Mouse (Mus musculus) 416B (cell line): Measurements from ENCODE around the gene Mboat7.

Experiments used
- DNase-seq: peaks from one replicate; pipeline ENCODE4 v3.0.0; 2011; ENCODE audit warnings: low read depth

The Mboat7 gene

GRCm38 (mm10) chr7:3643843-3644242 lies 49.5 kb downstream of the Mboat7 start:
- DNase-seq: no peak

- no peak for DNase-seq
These were observed 49.9 kb downstream of the Mboat7 start for GRCm38 (mm10) chr7:3643412-3643811.

- DNase-seq: no peak
These were observed 62.9 kb downstream of the Mboat7 start for GRCm38 (mm10) chr7:3630478-3630815.

- peak; percentile 98 for DNase-seq
These were observed 63.5 kb downstream of the Mboat7 start, which contains the start of the genes Tfpt and Prpf31 for GRCm38 (mm10) chr7:3629543-3630477. TSS of gene Tfpt (minus strand) at chr7:3629929. TSS of gene Prpf31 (plus strand) at chr7:3629985.

GRCm38 (mm10) chr7:3629030-3629429 lies 64.3 kb downstream of the Mboat7 start:
- DNase-seq: no peak
